Mouse (Mus musculus) left cerebral cortex, postnatal 25 days (tissue): ENCODE data around the gene Chst15. TPM values are rescaled to one million over a fixed set of nuclear protein-coding genes. Genes with fewer than 3 reads are reported as not detected.
A peak's percentile ranks its signal among the peaks of the same experiment; 100 is the strongest.

Experiments
- DNase-seq, 2 experiments: peaks; one replicate each; pipeline ENCODE4 v3.0.0; 2022; ENCODE audit warnings: low spot score in 2 of 2, mixed read lengths in 1 of 2
- intact Hi-C: fragments of 180-260 bp; cut with DNase I; formaldehyde crosslinking; loops from one replicate; pipeline ENCODE4 v1.15.1; 2025
- total RNA-seq, 2 experiments: library from RNA; stranded (reverse); gene quantifications; 2 replicates each; pipeline ENCODE4 v1.2.3; 2021

Gene Chst15
- total RNA-seq, 2 experiments from 2014 or later: 35.1 to 39.4 TPM

GRCm38 (mm10) chr7:132276287-132276686, 40.7 kb downstream of the Chst15 start:
- DNase-seq: no peak
- intact Hi-C loops: no loop called here

- DNase-seq: no peak
- intact Hi-C loops: no loop called here
Observed at GRCm38 (mm10) chr7:132273741-132274513, 43.1 kb downstream of the Chst15 start.

DNA sequence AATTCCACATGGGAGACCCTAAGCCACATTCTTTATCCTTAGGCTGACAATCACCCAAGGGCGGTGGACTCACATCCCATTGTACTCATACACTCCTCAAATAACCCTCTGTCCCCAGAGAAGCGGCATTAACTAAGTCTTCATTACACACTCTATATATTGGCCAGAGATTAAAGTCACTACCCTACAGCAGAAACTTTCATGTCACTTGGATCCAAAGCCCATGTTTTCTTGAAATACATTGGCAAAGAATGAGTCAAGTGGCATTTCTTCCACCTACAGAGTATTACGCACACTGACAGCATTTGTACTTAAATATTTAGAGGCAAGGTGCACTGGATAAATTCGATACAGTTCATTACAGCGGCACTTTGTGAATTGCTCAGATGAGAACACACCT, 44.0 kb downstream of the Chst15 start:
- DNase-seq: no peak
- intact Hi-C loops: no loop called here

- intact Hi-C loops: no loop called here
- DNase-seq: no peak
Observed at GRCm38 (mm10) chr7:132270364-132270763, 46.7 kb downstream of the Chst15 start.

GRCm38 (mm10) chr7:132269661-132270060, 47.4 kb downstream of the Chst15 start:
- no peak for DNase-seq
- intact Hi-C loops: no loop called here

GRCm38 (mm10) chr7:132267721-132268498, 49.1 kb downstream of the Chst15 start:
- intact Hi-C loops: no loop called here
- no peak for DNase-seq

DNA sequence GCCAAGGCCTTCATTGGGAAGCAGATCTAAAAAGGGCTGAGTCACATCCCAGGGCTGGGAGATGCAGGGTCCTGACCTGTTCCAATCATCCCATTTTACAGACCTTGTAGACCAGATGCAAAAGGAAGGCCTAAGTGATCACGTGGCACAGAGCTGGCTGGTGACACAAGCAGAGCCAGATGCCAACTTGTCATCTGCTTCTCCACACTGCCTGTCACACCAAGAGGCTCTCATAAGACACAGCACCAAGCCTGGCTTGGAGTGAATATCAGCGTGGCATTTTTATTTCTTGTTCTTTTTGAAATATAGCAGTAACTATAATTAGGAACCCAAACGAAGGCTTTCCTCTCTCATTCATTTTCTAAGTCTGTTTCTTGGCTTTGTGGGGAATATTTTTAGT, 52.3 kb downstream of the Chst15 start:
- intact Hi-C loops: no loop called here
- DNase-seq: peak in 1 of 2 experiments; percentile 77

GRCm38 (mm10) chr7:132263186-132263585, 53.8 kb downstream of the Chst15 start:
- no peak for DNase-seq
- intact Hi-C loops: no loop called here

DNA sequence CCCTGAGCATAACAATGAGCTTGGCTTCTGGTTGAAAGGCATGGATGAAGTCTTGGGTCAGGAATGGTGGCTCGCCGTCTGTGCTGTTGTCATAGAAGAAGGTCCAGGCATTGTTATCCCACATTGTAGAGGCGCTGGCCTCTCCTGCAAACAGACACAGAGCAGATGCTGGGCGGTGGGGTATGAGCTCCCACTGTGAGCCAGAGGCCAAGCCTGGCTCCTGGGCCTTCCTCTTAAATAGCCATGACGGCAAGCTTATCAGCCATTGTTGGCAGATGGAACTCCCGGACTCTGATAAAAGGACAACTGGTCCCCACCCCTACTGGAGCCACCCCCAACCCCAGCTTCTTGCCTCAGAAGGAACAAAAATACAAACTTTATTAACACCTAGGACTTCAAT, 54.3 kb downstream of the Chst15 start:
- intact Hi-C loops: no loop called here
- DNase-seq: no peak

- DNase-seq: no peak
- intact Hi-C loops: no loop called here
Observed at GRCm38 (mm10) chr7:132261885-132262284, 55.1 kb downstream of the Chst15 start.

DNA sequence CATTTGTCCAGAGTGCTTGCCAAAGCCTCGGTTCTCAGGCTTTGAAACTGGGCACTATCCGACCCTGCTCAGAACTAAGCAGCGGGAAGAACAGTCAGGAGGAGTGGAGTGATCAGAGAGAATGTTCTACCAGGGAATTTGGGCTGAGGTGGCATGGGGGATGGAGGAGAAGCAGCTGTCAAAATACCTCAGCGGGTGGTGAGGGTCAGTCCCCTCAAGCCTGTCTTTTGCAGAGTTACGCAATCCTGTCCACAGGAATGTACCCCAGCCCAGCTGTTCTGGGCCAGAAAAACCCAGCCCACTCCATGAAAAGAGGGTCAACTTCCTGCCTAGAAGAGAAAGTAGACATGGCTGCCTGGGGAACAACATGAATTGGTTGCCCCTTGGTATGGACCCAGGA, 56.4 kb downstream of the Chst15 start:
- intact Hi-C loops: no loop called here
- DNase-seq: no peak

GRCm38 (mm10) chr7:132258817-132259216, 58.2 kb downstream of the Chst15 start:
- intact Hi-C loops: no loop called here
- peak in 1 of 2 experiments; percentile 50 for DNase-seq

DNA sequence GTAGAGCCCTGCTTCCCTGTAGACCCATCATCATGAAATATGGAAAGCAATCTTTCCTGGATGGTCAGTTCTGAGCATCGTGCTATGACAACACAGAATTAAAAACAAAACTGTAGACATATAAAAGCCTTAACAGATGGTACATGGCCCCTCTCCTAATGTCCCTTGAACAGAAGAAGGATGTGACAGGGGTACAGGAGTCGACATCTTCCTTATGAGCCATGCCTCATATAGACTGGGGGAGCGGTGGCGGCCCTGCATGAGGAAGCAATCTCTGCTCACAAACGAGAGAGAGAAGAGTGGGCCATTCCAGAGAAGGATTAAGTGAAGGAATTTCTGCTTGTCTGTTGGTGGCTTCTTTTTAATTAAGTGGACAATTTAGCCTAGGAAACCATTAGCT, 58.8 kb downstream of the Chst15 start:
- no peak for DNase-seq
- intact Hi-C loops: no loop called here

GRCm38 (mm10) chr7:132253513-132253912, 63.5 kb downstream of the Chst15 start:
- DNase-seq: peak; percentile 74 to 95
- intact Hi-C loops: loop anchor here (1.0 to 2.0 kb wide), 2 partner anchors 30 to 59 kb away; no protein-coding TSS in a partner anchor

- intact Hi-C loops: loop anchor here (1.0 to 2.0 kb wide), 2 partner anchors 30 to 60 kb away; no protein-coding TSS in a partner anchor
- DNase-seq: peak in 1 of 2 experiments; percentile 56
Observed at GRCm38 (mm10) chr7:132253078-132253477, 64.0 kb downstream of the Chst15 start.

GRCm38 (mm10) chr7:132249563-132250119, 67.4 kb downstream of the Chst15 start:
- DNase-seq: no peak
- intact Hi-C loops: no loop called here

- DNase-seq: peak; percentile 41 to 50
- intact Hi-C loops: no loop called here
Observed at GRCm38 (mm10) chr7:132247567-132247966, 69.5 kb downstream of the Chst15 start.

DNA sequence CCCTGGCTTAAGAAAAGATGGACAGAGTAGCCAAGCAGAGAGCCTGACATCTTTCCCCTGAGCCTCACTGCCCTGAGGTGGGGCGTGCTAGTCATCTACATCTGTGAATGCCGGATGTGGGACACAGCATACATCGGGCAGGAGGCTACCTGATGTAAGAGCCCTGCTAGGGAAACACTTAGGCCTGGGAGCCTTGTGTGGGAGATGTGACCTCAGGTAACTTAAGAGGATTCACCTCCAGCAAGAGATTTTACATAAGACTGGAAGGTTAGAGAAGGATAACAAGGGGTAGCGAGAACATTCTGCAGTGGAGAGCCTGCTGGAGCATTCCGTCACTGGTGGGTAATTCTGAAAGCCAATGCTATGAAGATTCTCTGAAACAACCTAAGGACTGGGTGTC, 69.9 kb downstream of the Chst15 start:
- intact Hi-C loops: no loop called here
- no peak for DNase-seq

GRCm38 (mm10) chr7:132245730-132246129, 71.3 kb downstream of the Chst15 start:
- intact Hi-C loops: no loop called here
- no peak for DNase-seq

DNA sequence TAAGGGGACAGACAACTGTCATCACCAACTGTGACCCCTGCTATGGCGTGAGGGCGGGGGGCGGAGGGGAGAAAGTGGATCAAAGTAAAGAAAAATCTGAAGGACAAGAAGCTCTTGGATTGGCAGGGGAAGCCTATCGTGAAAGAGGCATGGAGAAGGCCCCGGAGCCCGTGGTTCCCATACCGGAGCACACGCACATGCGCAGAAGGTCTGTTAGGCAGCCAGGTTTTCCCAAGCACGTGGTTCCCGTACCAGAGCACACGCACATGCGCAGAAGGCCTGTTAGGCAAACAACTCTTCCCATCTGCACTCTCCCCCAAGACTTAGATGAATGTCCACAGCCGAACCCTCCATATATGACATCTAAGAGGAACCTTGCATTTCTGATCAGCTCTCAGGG, 72.4 kb downstream of the Chst15 start:
- DNase-seq: no peak
- intact Hi-C loops: no loop called here

DNA sequence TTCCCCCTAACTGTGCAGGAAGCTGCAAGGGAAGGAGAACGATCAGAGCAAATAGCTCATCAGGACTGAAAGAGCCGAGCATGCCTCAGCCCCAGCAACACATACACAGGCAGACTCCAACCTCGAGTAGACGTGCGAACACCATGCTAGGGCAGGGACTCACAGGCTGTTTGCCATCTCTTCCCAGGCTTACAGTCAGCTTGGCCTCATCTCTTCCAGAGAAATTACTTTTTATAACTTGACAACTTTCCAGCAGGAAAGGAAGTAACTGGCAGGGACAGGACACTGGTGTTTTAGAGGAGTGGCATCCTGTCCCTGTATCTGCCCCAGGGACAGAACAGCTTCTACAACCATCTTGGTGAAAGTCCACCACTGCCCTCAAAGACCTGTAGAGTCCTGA, 73.8 kb downstream of the Chst15 start:
- intact Hi-C loops: no loop called here
- DNase-seq: no peak
